Mouse (Mus musculus) midbrain, embryonic 11.5 days (tissue): Measurements from ENCODE around the gene Hsdl2. TPM values are rescaled to one million over a fixed set of nuclear protein-coding genes. Genes with fewer than 3 reads are reported as not detected.

Source experiments
- ATAC-seq: fragments of 200-750 bp; cut with Nextera tagmentation; 2 replicates; pipeline ENCODE4 v1.8.0; 2017; ENCODE audit warnings: moderate TSS enrichment, moderate library complexity; ENCODE audit not compliant: low FRiP score
- DNase-seq: peaks from one replicate; pipeline ENCODE4 v3.0.0; 2015; ENCODE audit warnings: low spot score; ENCODE audit errors: missing footprints
- H3K27ac ChIP-seq: fragments of 300-500 bp; sonication (generic); 2 replicates; pipeline ENCODE4 v1.5.1; 2014; ENCODE audit warnings: low read depth, low read length
- H3K27me3 ChIP-seq: fragments of 300-500 bp; sonication (generic); 2 replicates; pipeline ENCODE4 v1.6.1; 2014; ENCODE audit warnings: mild to moderate bottlenecking, low read length, moderate library complexity, mixed read lengths; ENCODE audit not compliant: control insufficient read depth, insufficient read depth
- H3K36me3 ChIP-seq: fragments of 300-500 bp; sonication (generic); 2 replicates; pipeline ENCODE4 v1.6.1; 2014; ENCODE audit warnings: mild to moderate bottlenecking, low read length, moderate library complexity, mixed read lengths; ENCODE audit not compliant: control insufficient read depth, insufficient read depth
- H3K4me1 ChIP-seq: fragments of 300-500 bp; sonication (generic); 2 replicates; pipeline ENCODE4 v1.6.1; 2014; ENCODE audit warnings: low read length; ENCODE audit not compliant: control insufficient read depth, insufficient read depth
- H3K4me2 ChIP-seq: fragments of 300-500 bp; sonication (generic); 2 replicates; pipeline ENCODE4 v1.6.1; 2014; ENCODE audit warnings: mild to moderate bottlenecking, moderate library complexity
- H3K4me3 ChIP-seq: fragments of 300-500 bp; sonication (generic); 2 replicates; pipeline ENCODE4 v1.5.1; 2014; ENCODE audit warnings: low read depth, low read length
- H3K9ac ChIP-seq: fragments of 300-500 bp; sonication (generic); 2 replicates; pipeline ENCODE4 v1.6.1; 2014; ENCODE audit warnings: low read length
- H3K9me3 ChIP-seq: fragments of 300-500 bp; sonication (generic); 2 replicates; pipeline ENCODE4 v1.6.1; 2016; ENCODE audit warnings: low read length; ENCODE audit not compliant: control insufficient read depth
- WGBS: fragments of 180-500 bp; shearing (Covaris S2); extraction: QIAGEN DNeasy Blood & Tissue Kit; methylation state at CpG from one replicate; pipeline ENCODE4 v1.1.7; 2014; 5-methylcytosine and 5-hydroxymethylcytosine counted together
- polyA plus RNA-seq: library from polyadenylated mRNA; unstranded; fragments of >200 nt; fragmentation: Nextera tagmentation; extraction: Ambion mirVana; gene quantifications from 2 replicates; pipeline ENCODE4 v1.2.1, GENCODE M21; 2014

Hsdl2 gene
- polyA plus RNA-seq, 1 experiment from 2014 or later, result 30.6 TPM

DNA sequence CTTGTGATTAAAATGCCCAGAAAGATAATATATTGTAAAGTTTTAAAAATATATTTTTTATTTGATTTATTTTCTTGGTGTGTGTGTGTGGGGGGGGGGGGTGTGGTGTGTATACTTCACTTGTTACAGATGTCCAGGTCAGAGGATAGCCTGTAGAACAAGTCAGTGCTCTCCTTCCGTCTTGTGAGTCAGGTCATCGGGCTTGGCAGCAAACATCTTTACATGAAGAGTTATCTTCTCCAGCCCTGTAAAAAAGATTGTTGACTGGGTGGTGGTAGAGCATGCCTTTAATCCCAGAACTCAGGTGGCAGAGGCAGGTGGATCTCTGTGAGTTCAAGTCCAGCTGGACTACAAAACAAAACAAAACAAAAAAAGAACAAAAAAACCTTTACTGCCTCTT is 64.2 kb downstream of the Hsdl2 start:
- no peak overlapping the region for H3K4me3 ChIP-seq
- no peak overlapping the region for H3K9ac ChIP-seq
- H3K27me3 ChIP-seq, result no peaks in the 10 kb centered on the region
- no peak overlapping the region for H3K4me2 ChIP-seq
- no peaks in the 10 kb centered on the region for H3K4me1 ChIP-seq
- H3K27ac ChIP-seq, result no peak overlapping the region
- H3K36me3 ChIP-seq, result no peaks in the 10 kb centered on the region
- ATAC-seq, result no peak
- no peaks in the 10 kb centered on the region for H3K9me3 ChIP-seq
- no peak for DNase-seq
- WGBS, result 98% methylated on average over 2 of the region's 2 CpGs

DNA sequence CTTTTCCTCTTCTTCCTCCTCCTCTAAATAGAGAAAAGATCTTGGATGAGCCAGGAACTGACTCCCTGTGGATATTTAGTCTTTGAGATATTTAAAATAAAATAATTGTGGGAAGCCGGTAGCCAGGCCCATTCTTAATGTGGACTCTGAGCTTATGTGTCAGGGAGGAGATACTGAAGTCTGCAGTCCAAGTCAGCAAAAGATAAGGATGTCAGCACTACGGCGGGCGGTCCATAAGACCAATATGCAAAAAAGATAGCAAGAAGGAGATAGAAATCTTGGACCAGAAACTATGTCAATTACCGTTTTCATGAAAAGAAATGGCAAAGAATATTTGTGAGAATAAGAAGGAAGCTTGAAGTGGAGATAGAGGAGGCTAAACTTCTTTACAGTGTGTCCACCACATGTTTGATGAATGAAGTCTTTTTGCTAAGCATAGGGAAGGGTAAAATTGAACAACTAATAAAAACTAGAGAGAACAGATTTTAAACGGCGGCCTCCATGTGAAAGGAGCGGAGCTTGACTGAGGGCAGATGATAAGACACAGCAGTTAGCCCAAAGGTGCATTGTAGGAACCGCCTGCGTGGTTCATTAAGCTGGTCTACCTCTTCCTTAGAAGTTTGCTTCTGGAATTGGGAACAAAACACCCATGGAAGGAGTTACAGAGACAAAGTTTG is 64.8 kb downstream of the Hsdl2 start:
- DNase-seq, result no peak
- no peak for ATAC-seq
- Histone ChIP-seq H3K27me3 (no peaks in the 10 kb centered on the region), H3K4me1 (no peaks in the 10 kb centered on the region), H3K4me3 (no peak overlapping the region), H3K9ac (no peak overlapping the region), H3K9me3 (no peaks in the 10 kb centered on the region), H3K4me2 (no peak overlapping the region), H3K36me3 (no peaks in the 10 kb centered on the region), H3K27ac (no peak overlapping the region)
- 93% methylated on average over 10 of the region's 10 CpGs for WGBS

DNA sequence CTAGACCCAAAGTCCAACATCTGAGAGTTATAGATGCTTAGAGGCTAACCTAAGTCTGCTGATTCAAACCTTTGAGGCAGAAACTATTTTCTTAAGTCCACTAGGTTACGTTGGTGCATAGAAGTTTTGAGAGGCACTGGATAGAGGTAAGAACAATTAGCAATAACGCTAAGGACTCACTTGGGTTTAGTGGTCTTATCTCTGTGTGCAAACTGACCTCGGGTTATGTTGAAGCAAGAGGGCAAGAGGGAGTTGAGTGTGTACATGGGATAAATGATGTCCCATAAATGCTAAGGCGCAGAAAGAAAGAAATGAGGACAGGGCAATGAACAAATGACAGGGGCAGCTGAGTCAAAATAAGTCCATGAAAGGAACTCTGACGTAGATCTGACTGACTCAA is 67.8 kb downstream of the Hsdl2 start:
- Histone ChIP-seq H3K27ac (no peak overlapping the region), H3K4me1 (no peaks in the 10 kb centered on the region), H3K36me3 (no peaks in the 10 kb centered on the region), H3K9ac (no peak overlapping the region), H3K27me3 (no peaks in the 10 kb centered on the region), H3K9me3 (no peaks in the 10 kb centered on the region), H3K4me2 (no peak overlapping the region), H3K4me3 (no peak overlapping the region)
- DNase-seq (no peak), ATAC-seq (no peak)
- WGBS, result 86% methylated on average over 5 of the region's 5 CpGs

DNA sequence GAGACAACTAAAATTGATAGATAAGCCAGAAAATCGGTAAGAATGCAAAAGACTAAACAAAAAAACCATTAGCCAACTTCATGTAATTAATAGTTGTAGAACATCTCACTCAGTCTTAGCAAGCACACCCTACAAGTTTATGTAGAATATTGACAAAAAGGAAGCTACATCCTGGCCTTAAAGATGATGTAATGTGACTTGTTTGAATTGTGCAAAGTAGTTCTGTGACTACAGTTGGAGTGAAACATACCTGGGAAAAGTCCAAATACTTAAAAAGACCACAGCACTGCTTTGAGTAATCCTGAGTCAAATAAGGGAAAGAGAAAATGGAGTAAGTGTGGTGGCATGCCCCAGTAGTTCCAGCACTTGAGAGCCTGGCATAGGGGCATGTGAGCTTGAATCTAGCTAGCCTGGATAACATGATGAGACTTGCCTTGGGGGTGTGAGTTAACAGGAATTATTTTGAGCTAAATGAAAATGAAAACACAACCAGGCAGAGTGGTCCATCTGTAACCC is 70.9 kb downstream of the Hsdl2 start:
- H3K4me2 ChIP-seq, result no peak overlapping the region
- H3K9me3 ChIP-seq, result no peaks in the 10 kb centered on the region
- H3K9ac ChIP-seq, result no peak overlapping the region
- no peaks in the 10 kb centered on the region for H3K27me3 ChIP-seq
- H3K4me3 ChIP-seq, result no peak overlapping the region
- no peak overlapping the region for H3K27ac ChIP-seq
- ATAC-seq, result no peak
- no peak for DNase-seq
- WGBS, result 89% methylated on average over 1 of the region's 1 CpGs
- no peaks in the 10 kb centered on the region for H3K36me3 ChIP-seq
- no peaks in the 10 kb centered on the region for H3K4me1 ChIP-seq

DNA sequence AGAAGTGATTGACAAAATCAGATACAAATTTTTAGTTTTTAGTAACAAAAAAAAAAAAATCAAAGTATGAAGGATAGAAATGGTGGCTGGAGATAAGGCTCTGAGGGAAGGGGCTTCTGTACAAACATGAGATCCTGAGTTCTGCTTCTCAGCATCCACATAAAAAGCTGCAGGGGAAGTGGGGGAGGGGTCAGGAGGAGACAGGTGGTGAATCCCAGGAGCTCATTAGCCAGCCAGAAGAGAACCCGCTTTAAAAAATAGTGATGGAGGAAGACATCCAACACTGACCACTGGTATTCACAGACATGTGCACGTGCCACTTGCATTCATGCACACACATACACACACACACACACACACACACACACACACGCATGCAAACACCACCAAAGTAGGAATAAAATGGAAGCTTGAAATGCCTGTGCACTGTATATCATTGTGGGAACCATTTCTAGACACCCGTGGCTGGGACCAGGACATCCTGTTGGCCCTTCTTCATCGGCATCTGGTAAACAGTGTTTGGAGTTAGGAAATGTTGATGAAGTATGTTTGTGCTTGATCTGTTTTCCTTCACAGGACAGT is 74.8 kb downstream of the Hsdl2 start:
- Histone ChIP-seq H3K9ac (no peak overlapping the region), H3K27ac (no peak overlapping the region), H3K4me1 (no peaks in the 10 kb centered on the region), H3K27me3 (no peaks in the 10 kb centered on the region), H3K4me2 (no peak overlapping the region), H3K4me3 (no peak overlapping the region), H3K36me3 (no peaks in the 10 kb centered on the region), H3K9me3 (no peaks in the 10 kb centered on the region)
- no peak for ATAC-seq
- WGBS, result 86% methylated on average over 5 of the region's 5 CpGs
- no peak for DNase-seq

DNA sequence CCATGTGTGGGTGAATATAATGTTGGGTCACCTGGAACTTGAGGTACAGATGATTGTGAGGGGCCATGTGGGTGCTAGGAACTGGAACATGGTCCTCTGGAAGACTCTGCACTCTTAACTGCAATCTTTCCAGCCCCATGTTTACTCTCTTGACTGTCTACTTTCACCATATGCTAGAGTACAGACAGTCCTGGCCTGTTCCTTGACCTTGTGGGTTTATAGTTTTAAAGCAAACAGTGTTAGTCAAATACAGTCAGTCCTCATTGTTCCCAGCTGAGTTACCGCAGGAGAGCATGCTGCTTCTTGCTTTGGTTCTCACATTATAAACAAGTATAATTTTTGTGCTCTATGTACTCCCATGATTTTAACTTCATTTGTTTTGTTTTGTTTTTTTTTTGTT is 80.8 kb downstream of the Hsdl2 start:
- DNase-seq (no peak), ATAC-seq (no peak)
- no peaks in the 10 kb centered on the region for H3K9me3 ChIP-seq
- H3K36me3 ChIP-seq, result no peaks in the 10 kb centered on the region
- no peaks in the 10 kb centered on the region for H3K27me3 ChIP-seq
- H3K4me1 ChIP-seq, result 0 out of 2 replicates have a peak, but pooled peaks cover under 1% of the 10 kb centered on the region
- no peak overlapping the region for H3K4me2 ChIP-seq
- WGBS, result 91% methylated on average over 1 of the region's 1 CpGs
- H3K4me3 ChIP-seq, result no peak overlapping the region
- H3K27ac ChIP-seq, result no peak overlapping the region
- H3K9ac ChIP-seq, result no peak overlapping the region

DNA sequence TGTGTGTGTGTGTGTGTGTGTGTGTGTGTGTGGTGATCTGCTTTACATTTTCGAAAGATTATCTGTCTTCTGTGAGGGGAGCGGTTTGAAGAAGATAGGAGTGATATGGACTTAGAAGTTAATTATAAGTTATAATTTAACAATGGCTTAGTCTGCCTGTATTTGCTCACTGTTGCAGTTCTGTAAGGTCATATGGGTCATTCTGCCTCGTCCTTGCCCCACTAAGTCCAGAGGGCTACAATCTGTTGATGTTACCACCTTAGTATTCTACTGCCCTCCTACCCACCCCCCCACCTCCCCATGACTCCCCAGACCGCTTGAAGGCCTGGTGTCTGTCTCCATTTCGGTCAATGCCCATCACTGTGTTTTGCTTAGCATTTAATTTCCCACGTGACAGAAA is 82.1 kb downstream of the Hsdl2 start:
- no peaks in the 10 kb centered on the region for H3K9me3 ChIP-seq
- ATAC-seq, result no peak
- no peaks in the 10 kb centered on the region for H3K36me3 ChIP-seq
- no peak overlapping the region for H3K9ac ChIP-seq
- H3K4me1 ChIP-seq, result 0 out of 2 replicates have a peak, but pooled peaks cover 4% of the 10 kb centered on the region
- 94% methylated on average over 6 of the region's 6 CpGs for WGBS
- H3K4me2 ChIP-seq, result no peak overlapping the region
- no peak overlapping the region for H3K4me3 ChIP-seq
- H3K27me3 ChIP-seq, result no peaks in the 10 kb centered on the region
- H3K27ac ChIP-seq, result no peak overlapping the region
- DNase-seq, result no peak

DNA sequence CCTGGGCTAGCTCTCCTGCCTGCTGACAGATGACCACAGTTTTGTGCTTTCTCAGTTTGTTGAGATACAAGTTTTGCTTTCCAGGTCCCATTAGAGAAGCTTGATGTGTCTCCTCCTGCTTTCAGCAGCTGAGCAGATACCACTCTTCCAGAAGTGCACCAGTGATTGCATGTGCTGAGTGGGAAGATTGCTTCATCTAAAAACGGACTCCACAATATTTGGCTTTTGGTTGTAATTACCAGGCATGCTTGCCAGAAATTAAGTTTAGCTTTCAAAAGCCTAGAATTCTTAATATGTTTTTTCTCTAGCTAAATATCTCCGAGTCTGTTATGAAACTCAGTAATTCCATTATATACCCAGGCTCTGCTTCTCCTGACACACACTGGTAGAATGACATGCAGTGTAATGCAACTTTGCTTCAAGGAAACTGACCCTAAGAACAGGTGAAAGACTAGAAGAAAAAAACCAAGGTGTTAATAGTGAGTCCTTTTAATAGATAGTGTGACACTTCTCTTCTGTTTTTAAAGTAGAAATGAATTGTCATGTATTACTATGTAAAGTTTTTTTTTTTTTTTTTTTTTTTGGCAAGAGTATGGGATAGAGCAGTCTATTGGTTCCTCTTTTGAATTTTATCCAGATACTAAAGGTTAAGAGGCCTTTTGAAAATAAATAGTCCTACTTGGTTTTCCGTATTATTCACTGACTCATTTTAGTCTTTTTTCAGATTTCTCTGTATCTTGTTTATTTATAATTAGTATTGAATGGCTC is 85.4 kb downstream of the Hsdl2 start:
- H3K9ac ChIP-seq, result no peak overlapping the region
- ATAC-seq, result no peak
- 83% methylated on average over 3 of the region's 3 CpGs for WGBS

DNA sequence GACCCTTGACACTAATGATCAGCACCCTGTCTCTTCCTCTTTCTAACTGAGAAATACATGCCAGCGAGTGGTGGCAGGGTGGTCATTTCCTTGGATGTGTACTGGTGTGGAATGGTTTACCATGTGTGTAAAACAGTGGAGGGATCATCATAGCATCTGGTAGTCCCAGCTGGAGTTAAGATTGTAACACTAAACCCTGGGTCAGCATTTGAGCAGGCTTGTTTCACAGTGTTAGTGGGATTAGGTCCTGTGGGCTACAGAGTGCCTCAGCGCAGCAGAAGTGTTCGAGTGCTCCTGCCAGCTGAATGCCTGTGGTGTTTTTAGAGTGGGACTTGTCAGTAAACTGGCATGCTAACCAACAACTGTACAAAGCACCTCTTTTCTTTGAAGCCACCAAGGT is 86.7 kb downstream of the Hsdl2 start:
- Histone ChIP-seq H3K27ac (no peak overlapping the region), H3K9me3 (no peaks in the 10 kb centered on the region), H3K36me3 (no peaks in the 10 kb centered on the region), H3K9ac (no peak overlapping the region), H3K4me1 (0 out of 2 replicates have a peak, but pooled peaks cover 4% of the 10 kb centered on the region), H3K4me2 (no peak overlapping the region), H3K4me3 (no peak overlapping the region), H3K27me3 (no peaks in the 10 kb centered on the region)
- no peak for DNase-seq
- 61% methylated on average over 3 of the region's 3 CpGs for WGBS
- 0 out of 2 replicates have a peak, but pooled peaks have one; percentile 30 for ATAC-seq

More for the DNA sequence above, 85.4 kb downstream of the Hsdl2 start:
- Histone ChIP-seq H3K27ac (no peak overlapping the region), H3K27me3 (no peaks in the 10 kb centered on the region), H3K4me1 (0 out of 2 replicates have a peak, but pooled peaks cover 4% of the 10 kb centered on the region), H3K4me3 (no peak overlapping the region), H3K36me3 (no peaks in the 10 kb centered on the region), H3K9me3 (no peaks in the 10 kb centered on the region), H3K4me2 (no peak overlapping the region)
- no peak for DNase-seq
